31 mouse cellular contexts compared by ENCODE assay signal in genomic region chr15:79250236-79250635, GRCm38 (mm10). TPM values are rescaled to one million over a fixed set of nuclear protein-coding genes. Genes with fewer than 3 reads are reported as not detected.
"Had no signal": no experiment of that assay in that cellular context is flagged by ENCODE, and none has a peak within 500 bp of the region (broad histone marks: within the 10 kb centered on the region; RNA-seq: fewer than 3 reads in every experiment).

No protein-coding gene starts in this region.

- H3K4me3 ChIP-seq: gastrocnemius, adult 2 months; heart, embryonic 10.5 days; heart, embryonic 12.5 days; hindbrain, embryonic 10.5 days; hindbrain, embryonic 12.5 days; intestine, embryonic 15.5 days; layer of hippocampus, adult 2 months; left cerebral cortex, adult 2 months; limb, embryonic 13.5 days; limb, embryonic 15.5 days; liver, embryonic 13.5 days; liver, embryonic 15.5 days had no signal

- H3K27ac ChIP-seq: gastrocnemius, adult 2 months; heart, embryonic 10.5 days; hindbrain, embryonic 10.5 days; hindbrain, embryonic 12.5 days; hindbrain, embryonic 14.5 days; intestine, embryonic 15.5 days; layer of hippocampus, adult 2 months; left cerebral cortex, adult 2 months; limb, embryonic 13.5 days; limb, embryonic 15.5 days; liver, embryonic 13.5 days; liver, embryonic 15.5 days had no signal

- H3K9me3 ChIP-seq: heart, embryonic 10.5 days; heart, embryonic 12.5 days; hindbrain, embryonic 10.5 days; hindbrain, embryonic 12.5 days; intestine, embryonic 15.5 days; limb, embryonic 13.5 days; limb, embryonic 15.5 days; liver, embryonic 13.5 days; liver, embryonic 15.5 days had no signal

- H3K9ac ChIP-seq: heart, embryonic 12.5 days; hindbrain, embryonic 12.5 days; hindbrain, embryonic 14.5 days; intestine, embryonic 15.5 days; limb, embryonic 13.5 days; limb, embryonic 15.5 days; liver, embryonic 13.5 days; liver, embryonic 15.5 days had no signal

- ATAC-seq: hindbrain, embryonic 16.5 days; inflammation-experienced regulatory T-cells, adult 6 months; intestine, postnatal 0 days had no signal

- H3K4me2 ChIP-seq: heart, embryonic 12.5 days; hindbrain, embryonic 12.5 days; hindbrain, embryonic 14.5 days; intestine, embryonic 15.5 days; limb, embryonic 13.5 days; limb, embryonic 15.5 days; liver, embryonic 13.5 days; liver, embryonic 15.5 days had no signal

- DNase-seq: gastrocnemius, adult 2 months; gastrocnemius, postnatal 10 days; gastrocnemius, postnatal 25 days; heart, adult 18-20 months; heart, postnatal 10 days; heart, postnatal 4 days; kidney, adult 18-20 months; kidney, adult 8-10 months; kidney, postnatal 10 days; kidney, postnatal 25 days; kidney, postnatal 4 days; left cerebral cortex, postnatal 4 days; liver, embryonic 13.5 days had no signal

RNA-seq across cellular contexts. Expression of gene Slc16a8, which starts 4.3 kb away (rescaled TPM):
- total RNA-seq: granulocyte monocyte progenitor cell, adult 5-6 weeks; layer of hippocampus, adult 2 months; layer of hippocampus, postnatal 25 days; left cerebral cortex, postnatal 14 days; left cerebral cortex, postnatal 4 days had no signal
- polyA plus RNA-seq: inflammation-experienced regulatory T-cells, adult 6 months; intestine, postnatal 0 days; limb, embryonic 11.5 days; liver, embryonic 13.5 days; liver, embryonic 15.5 days had no signal

RNA-seq across cellular contexts. Expression of gene Gm49486, which starts 21.0 kb away (rescaled TPM):
- polyA plus RNA-seq: inflammation-experienced regulatory T-cells, adult 6 months; liver, embryonic 13.5 days; liver, embryonic 15.5 days had no signal

RNA-seq across cellular contexts. Expression of gene Baiap2l2, which starts 35.1 kb away (rescaled TPM):
- total RNA-seq: granulocyte monocyte progenitor cell, adult 5-6 weeks had no signal
